Mouse (Mus musculus) thymus, postnatal 4 days (tissue): ENCODE results near the gene Acsf2.

ENCODE experiments used
- DNase-seq: peaks from one replicate; pipeline ENCODE4 v3.0.0; 2021

The Acsf2 gene

DNA sequence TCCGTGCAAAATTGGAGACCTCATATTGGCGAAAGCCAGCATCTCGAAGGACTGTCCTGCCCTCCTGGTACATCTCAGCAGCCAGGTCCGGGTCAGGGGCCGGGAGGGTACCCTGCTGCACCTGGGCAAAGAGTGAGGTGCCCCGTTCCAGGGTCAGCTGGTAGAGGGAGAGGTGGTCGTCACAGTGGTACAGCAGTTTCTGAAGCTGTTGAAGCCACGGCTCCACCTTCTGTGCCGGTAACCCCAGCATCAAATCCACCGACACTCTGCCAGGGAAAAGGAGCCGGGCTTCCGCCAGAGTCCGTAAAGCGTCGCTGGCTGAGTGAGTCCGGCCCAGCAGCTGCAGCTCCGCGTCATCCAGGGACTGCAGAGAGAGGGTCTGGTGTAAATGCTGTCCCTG lies 57.2 kb downstream of the Acsf2 start:
- DNase-seq = no peak

DNA sequence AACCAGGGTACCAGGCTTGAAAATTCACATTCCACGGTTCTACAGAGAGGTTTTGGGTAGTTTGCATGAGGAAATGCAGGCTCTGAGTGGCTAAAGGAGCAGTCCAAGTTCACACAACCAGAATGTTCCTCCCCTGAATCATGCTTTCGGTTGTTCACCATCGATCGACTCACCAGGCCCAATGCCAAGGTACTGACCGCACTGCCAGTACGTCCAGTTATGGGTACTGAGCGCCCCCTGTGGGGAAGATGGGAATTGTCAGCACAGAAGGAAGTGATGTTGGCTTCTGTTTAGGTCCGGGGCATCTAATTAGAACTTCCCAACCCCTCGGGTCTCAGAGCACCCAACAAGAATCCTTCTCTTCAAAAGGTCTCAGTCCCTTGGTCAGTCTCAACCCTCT lies 57.7 kb downstream of the Acsf2 start:
- DNase-seq = peak; percentile 73

DNA sequence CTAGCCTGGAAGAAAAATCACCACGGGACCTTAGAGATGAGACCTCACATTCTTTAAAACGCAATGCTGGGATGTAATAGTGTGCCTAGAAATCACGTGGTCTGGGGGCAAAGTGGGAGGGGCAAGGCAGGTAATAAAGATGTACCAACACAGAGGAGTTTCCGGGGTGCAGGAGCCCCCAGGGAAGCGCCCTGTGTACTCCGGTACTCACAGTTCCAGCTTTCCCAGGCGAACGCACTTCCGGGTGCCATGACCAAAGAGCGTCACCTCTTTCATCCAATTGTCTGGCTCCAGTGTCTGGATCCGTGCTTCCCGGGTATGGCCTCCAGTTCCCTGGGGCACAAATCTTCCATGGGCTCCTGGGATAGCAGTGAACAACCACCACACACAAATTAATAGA lies 58.3 kb downstream of the Acsf2 start:
- DNase-seq = no peak

DNA sequence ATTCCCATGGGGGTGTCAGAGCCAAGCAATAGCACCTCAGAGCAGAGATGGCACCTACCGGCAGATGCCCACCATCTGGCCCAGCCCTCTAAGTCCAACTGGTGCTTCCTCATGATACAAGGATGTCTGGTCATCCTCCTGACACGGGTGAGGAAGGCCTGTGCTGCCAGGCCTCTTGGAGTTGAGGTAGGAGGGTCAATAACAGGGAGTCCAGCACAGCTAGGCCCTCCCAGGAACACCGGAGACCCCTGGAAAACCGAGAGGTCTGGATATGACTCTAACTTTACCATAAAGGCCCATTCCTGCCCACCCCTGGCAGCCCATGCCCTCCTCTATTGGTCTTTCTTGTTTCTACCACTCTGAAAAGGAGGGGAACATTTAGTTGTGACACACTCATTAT lies 59.3 kb downstream of the Acsf2 start:
- DNase-seq = no peak

DNA sequence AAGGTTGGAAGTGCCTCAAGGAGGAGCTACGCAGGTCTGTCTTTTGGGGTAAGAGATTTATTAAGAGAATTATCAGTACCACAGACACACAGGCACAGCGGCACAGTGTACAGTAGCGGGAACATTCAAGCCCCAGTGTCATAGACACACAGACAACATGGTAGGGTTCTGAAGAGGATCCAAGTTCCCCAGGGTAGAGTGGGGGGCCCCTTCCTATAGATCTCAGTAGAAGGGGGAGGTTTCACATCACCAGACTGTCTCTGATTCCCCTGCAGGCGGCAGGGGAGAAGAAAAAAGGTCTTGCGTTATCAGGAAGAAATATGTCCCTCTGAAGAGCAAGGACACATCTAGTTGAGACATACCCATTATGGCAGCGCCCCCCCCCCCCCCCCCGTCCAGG lies 61.9 kb downstream of the Acsf2 start:
- no peak for DNase-seq

DNA sequence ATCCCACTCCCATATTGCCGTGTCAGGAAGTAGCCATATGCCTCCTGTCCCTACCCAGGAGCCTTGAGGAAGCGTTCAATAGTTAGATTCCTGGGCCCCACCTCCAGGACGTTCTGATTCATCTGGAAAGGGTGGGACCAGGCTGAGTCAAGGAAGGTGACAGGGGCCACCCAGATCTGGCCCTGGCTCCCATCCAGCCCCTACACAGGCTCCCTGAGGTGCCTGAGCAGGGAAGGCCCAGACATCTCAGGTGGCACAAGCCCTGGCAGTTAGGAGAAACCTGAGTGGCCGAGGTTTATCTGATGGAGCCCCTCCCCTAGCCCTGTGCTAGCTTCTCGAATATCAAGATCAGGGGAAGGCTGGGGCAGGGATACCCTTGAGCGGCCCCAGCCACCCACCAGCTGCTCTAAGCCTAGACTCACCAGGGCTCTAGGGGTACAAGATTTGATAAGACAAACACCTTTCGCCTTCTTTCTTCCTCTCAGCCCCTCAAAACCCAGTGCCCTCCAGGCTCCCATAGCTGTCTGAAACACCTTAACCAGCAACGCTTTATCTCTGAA lies 62.9 kb downstream of the Acsf2 start:
- DNase-seq = no peak

DNA sequence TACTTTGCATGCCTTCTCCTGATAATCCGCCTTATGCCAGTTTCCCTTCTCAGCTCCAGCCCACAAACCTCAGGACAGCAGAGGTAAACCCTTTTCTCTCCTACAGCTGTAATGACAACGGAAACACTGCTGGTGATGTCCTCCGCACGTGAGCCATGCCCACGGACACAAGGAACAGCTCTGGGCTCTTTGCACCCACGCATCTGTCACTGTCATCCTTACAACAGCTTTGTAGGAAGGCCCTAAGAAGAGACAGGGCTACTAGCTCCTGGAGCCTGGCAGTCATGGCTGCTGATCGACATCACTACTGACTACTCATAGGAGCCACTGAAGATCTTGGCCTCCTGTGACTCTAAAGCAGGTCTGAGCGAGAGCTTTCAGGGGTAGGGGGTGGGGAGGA lies 68.5 kb downstream of the Acsf2 start:
- DNase-seq = no peak

DNA sequence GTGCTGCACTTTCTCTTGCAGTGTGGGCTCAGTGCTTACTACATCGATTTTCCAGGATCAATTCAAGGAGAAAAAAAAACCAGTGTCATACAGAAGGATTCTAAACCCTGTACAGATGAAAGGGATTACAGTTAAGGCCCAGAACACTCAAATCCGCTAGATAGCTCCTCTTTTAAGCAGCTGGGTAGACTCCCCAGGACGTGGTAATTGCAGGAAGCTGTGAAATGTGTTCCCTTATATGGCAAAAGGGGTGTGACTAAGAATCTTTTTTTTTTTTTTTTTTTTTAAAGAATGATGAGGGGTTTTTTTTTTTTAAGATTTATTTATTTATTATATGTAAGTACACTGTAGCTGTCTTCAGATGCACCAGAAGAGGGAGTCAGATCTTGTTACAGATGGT lies 72.8 kb downstream of the Acsf2 start:
- no peak for DNase-seq

DNA sequence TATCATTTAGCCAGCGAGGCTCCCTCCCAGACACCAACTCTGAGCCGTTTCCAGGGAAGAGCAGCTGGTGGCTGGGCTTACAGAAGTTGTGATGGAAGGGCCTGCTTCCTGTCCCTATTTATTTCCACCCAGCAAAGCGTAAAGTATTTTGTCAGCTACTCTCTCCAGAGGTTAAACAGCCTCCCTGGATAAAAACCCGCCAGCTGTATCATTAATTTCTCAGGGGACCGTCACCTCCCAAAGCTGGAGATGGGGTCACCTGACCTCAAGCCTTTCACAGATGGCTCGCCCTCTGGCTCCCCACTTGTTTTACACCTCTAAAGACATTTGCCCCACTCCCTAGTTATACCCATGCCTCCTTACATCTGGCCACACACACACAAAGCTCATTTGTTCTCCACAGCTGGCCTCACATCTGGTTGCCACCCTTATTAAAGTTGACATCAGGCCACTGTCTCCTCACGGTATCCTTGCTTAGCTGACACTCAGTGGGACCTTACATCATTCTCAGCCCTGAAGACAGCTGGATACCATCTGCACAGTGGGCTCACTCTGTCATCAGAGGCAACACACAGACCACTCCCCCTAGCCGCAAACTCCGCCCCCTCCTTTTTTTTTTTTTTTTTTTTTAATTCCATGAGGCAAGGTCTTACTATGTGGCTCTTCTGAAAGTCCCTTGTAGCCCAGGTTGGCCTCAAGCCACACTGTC lies 75.3 kb downstream of the Acsf2 start:
- DNase-seq = no peak

DNA sequence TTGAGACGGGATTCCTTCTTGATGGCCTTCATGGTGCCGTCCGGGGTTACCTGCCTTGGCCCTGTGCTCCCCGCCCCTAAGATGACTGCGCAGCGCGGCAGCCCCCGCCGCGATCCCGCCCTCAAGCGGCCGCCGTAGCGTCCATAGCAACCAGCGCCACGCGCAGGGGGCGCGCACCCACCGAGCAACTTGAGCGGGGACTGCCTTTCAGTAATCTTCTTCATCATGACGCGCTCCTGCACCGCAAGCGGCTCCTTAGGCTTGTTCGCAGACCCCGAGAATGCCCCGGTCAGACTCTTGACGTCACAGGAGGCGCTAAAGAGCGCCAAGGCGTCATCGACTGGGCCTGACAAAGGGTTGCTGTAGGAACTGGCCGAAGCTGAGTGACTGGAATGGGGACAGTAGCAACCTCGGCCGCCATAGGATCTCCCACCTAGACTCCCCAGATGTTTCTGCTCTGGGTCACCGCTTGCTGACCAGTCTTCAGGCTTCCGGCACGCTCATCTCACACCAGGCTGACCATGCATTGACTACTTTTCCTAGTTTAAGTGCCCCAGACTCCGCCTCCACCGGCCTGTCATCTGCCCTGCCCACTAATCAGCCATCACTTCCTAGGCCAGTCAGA lies 80.3 kb downstream of the Acsf2 start, which contains the start of gene Mycbpap:
Gene Mycbpap, minus strand, starts transcription at position 524 of the 625 bp plus-strand sequence.
- peak; percentile 59 for DNase-seq

DNA sequence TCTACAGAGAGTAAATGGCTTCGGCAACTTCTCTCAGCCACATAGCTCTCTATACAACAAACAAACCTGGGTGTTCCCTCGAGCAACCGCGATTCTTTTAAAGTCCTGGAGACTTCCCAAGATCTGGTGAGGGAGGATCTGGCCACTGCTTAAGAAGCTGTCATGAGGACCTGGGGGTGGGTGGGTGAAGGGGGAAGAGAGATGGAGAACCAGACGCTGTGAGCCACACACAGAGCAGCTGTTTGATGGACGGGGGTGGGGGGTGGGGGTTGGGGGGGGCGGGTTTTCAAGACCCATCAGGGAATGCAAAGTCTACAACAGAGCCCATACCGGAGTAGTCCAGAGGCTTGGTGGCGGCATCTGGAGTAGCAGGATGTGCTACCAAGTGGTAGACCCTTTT lies 88.2 kb downstream of the Acsf2 start:
- no peak for DNase-seq

DNA sequence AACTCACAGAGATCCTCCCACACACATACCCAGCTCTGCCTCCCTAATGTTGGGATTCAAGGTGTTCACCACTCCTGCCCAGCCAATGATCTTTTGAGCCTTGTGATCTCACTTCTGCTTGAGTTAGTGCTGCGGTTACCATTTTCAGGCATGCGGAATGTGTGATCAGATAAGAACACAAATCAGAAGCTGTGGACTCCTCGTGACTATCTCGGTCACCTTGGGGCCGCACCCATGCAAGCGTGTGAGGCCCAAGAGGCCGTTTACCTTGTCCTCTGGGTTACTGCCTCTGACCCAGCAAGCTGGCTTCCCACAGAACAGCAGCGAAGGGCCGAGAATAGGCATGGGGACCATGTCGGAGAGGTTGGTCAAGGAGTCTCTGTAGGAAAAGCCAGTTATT lies 92.7 kb downstream of the Acsf2 start:
- DNase-seq = no peak
